In the genomic region with DNA sequence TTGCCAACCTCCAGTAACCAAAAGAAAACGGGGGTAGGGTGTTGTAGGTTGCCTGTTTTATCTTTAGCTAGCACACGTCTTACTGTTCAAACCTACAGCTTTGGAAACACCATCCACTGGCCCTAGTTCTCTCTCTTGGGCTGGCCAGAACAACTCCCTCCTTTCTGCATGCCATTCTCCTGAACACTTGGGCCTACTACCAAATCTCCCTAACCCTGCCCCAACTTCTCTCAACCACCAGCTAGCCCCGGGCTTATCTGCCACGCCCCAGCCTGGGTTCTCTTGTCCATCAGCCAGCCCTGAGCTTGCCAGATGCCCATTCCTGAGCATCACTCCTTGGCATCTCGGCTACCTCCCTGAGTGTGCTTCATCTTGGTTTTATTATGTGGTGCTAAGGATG, we compare ENCODE assay signal across 19 mouse cellular contexts. TPM values are rescaled to one million over a fixed set of nuclear protein-coding genes. Genes with fewer than 3 reads are reported as not detected.
"Had no signal": no experiment of that assay in that cellular context is flagged by ENCODE, and none has a peak within 500 bp of the region (broad histone marks: within the 10 kb centered on the region; RNA-seq: fewer than 3 reads in every experiment).

No protein-coding gene starts in this region.

- H3K9ac ChIP-seq: limb, embryonic 13.5 days; liver, embryonic 15.5 days; lung, embryonic 14.5 days; midbrain, embryonic 13.5 days; neural tube, embryonic 15.5 days had no signal

- H3K27me3 ChIP-seq: limb, embryonic 13.5 days; liver, embryonic 15.5 days; midbrain, embryonic 13.5 days; neural tube, embryonic 15.5 days had no signal

- H3K9me3 ChIP-seq: limb, embryonic 13.5 days; liver, embryonic 15.5 days; megakaryocyte, embryonic 14.5 days; midbrain, embryonic 13.5 days; neural tube, embryonic 15.5 days had no signal

- DNase-seq: kidney, adult 18-20 months; kidney, postnatal 10 days; kidney, postnatal 4 days; left cerebral cortex, postnatal 4 days; lung, embryonic 14.5 days; lung, postnatal 10 days; lung, postnatal 4 days; right cerebral cortex, adult 18-20 months; right cerebral cortex, postnatal 25 days; thymus, adult 18-20 months; thymus, postnatal 14 days had no signal

- H3K4me3 ChIP-seq: layer of hippocampus, adult 2 months; limb, embryonic 13.5 days; liver, embryonic 15.5 days; megakaryocyte, embryonic 14.5 days; midbrain, embryonic 13.5 days; myocyte; neural tube, embryonic 15.5 days had no signal

- H3K4me2 ChIP-seq: limb, embryonic 13.5 days; liver, embryonic 15.5 days; lung, embryonic 14.5 days; midbrain, embryonic 13.5 days; neural tube, embryonic 15.5 days had no signal

- ATAC-seq: midbrain, embryonic 13.5 days had no signal

- H3K4me1 ChIP-seq: limb, embryonic 13.5 days; midbrain, embryonic 13.5 days; neural tube, embryonic 15.5 days had no signal

- H3K27ac ChIP-seq: layer of hippocampus, adult 2 months; limb, embryonic 13.5 days; liver, embryonic 15.5 days; midbrain, embryonic 13.5 days; neural tube, embryonic 15.5 days had no signal

RNA-seq across cellular contexts. Expression of a gene that starts 10.3 kb away (rescaled TPM):
- polyA plus RNA-seq: kidney, embryonic 14.5 days; limb, embryonic 13.5 days; liver, embryonic 15.5 days; myocyte had no signal
